Mouse (Mus musculus): ENCODE data around the gene App. TPM values are rescaled to one million over a fixed set of nuclear protein-coding genes. Genes with fewer than 3 reads are reported as not detected.

App gene
- total and polyA plus RNA-seq, 2 experiments from 2014 or later, result 498 to 526 TPM

- no peak for TF ChIP-seq CTCF (IDR thresholded peaks at IDR 0.05; ENCODE audit: low read depth)
- WGBS, result 45% methylated on average over 3 of the region's 3 CpGs
- Histone ChIP-seq H3K27me3 (ENCODE audit: insufficient read depth, low read length) (no peaks in the 10 kb centered on the region), H3K36me3 (ENCODE audit: insufficient read depth, low read length) (peaks cover 10% of the 10 kb centered on the region), H3K9ac (replicated peaks; ENCODE audit: low read length) (no peak overlapping the region), H3K27ac (no peak overlapping the region), H3K9me3 (ENCODE audit: low read length) (no peaks in the 10 kb centered on the region), H3K4me1 (ENCODE audit: insufficient read depth, low read length) (no peaks in the 10 kb centered on the region), H3K4me3 (ENCODE audit: low read length) (no peak overlapping the region), H3K4me2 (ENCODE audit: low read depth, low read length) (no peak overlapping the region)
- DNase-seq (ENCODE audit: low spot score) (no peak), ATAC-seq (no peak)
Measured at GRCm38 (mm10) chr16:85041153-85041959, 132.2 kb downstream of the App start.

- 84% methylated on average over 8 of the region's 8 CpGs for WGBS
- H3K4me2 ChIP-seq (ENCODE audit: low read depth, low read length), result no peak overlapping the region
- TF ChIP-seq CTCF (IDR thresholded peaks at IDR 0.05; ENCODE audit: low read depth), result no peak
Measured at GRCm38 (mm10) chr16:85038731-85039130, 134.8 kb downstream of the App start.

GRCm38 (mm10) chr16:85037969-85038644 is 135.5 kb downstream of the App start:
- Histone ChIP-seq H3K36me3 (ENCODE audit: insufficient read depth, low read length) (peaks cover 5% of the 10 kb centered on the region), H3K27ac (peak overlapping the region; percentile 34; the same call in 1 of the 2 replicates), H3K4me1 (ENCODE audit: insufficient read depth, low read length) (no peaks in the 10 kb centered on the region), H3K27me3 (ENCODE audit: insufficient read depth, low read length) (no peaks in the 10 kb centered on the region), H3K9ac (replicated peaks; ENCODE audit: low read length) (no peak overlapping the region), H3K4me3 (ENCODE audit: low read length) (no peak overlapping the region), H3K4me2 (ENCODE audit: low read depth, low read length) (no peak overlapping the region), H3K9me3 (ENCODE audit: low read length) (no peaks in the 10 kb centered on the region)
- WGBS, result 66% methylated on average over 10 of the region's 10 CpGs
- ATAC-seq (peak; percentile 64), DNase-seq (ENCODE audit: low spot score) (no peak)
- no peak for TF ChIP-seq CTCF (IDR thresholded peaks at IDR 0.05; ENCODE audit: low read depth)

More at GRCm38 (mm10) chr16:85038731-85039130, 134.8 kb downstream of the App start:
- DNase-seq (ENCODE audit: low spot score) (no peak), ATAC-seq (no peak)
- Histone ChIP-seq H3K9me3 (ENCODE audit: low read length) (no peaks in the 10 kb centered on the region), H3K36me3 (ENCODE audit: insufficient read depth, low read length) (peaks cover 10% of the 10 kb centered on the region), H3K27ac (peak overlapping the region; percentile 34; the same call in 1 of the 2 replicates), H3K9ac (replicated peaks; ENCODE audit: low read length) (no peak overlapping the region), H3K27me3 (ENCODE audit: insufficient read depth, low read length) (no peaks in the 10 kb centered on the region), H3K4me1 (ENCODE audit: insufficient read depth, low read length) (no peaks in the 10 kb centered on the region), H3K4me3 (ENCODE audit: low read length) (no peak overlapping the region)

- Histone ChIP-seq H3K4me2 (ENCODE audit: low read depth, low read length) (no peak overlapping the region), H3K9ac (replicated peaks; ENCODE audit: low read length) (no peak overlapping the region), H3K27me3 (ENCODE audit: insufficient read depth, low read length) (no peaks in the 10 kb centered on the region), H3K9me3 (ENCODE audit: low read length) (no peaks in the 10 kb centered on the region), H3K27ac (no peak overlapping the region), H3K4me3 (ENCODE audit: low read length) (no peak overlapping the region), H3K36me3 (ENCODE audit: insufficient read depth, low read length) (no peaks in the 10 kb centered on the region; the same call in 1 of the 2 replicates), H3K4me1 (ENCODE audit: insufficient read depth, low read length) (no peaks in the 10 kb centered on the region)
- ATAC-seq, result peak; percentile 13; the same call in 1 of the 2 replicates
- no peak for DNase-seq (ENCODE audit: low spot score)
- WGBS, result 73% methylated on average over 5 of the region's 5 CpGs
- no peak for TF ChIP-seq CTCF (IDR thresholded peaks at IDR 0.05; ENCODE audit: low read depth)
Measured at GRCm38 (mm10) chr16:85035815-85036214, 137.8 kb downstream of the App start.

GRCm38 (mm10) chr16:85033747-85034146 is 139.8 kb downstream of the App start:
- Histone ChIP-seq H3K9ac (replicated peaks; ENCODE audit: low read length) (no peak overlapping the region), H3K36me3 (ENCODE audit: insufficient read depth, low read length) (peaks cover 11% of the 10 kb centered on the region), H3K9me3 (ENCODE audit: low read length) (no peaks in the 10 kb centered on the region), H3K4me3 (ENCODE audit: low read length) (no peak overlapping the region), H3K27ac (no peak overlapping the region), H3K4me1 (ENCODE audit: insufficient read depth, low read length) (peaks cover 3% of the 10 kb centered on the region; the same call in 1 of the 2 replicates), H3K4me2 (ENCODE audit: low read depth, low read length) (no peak overlapping the region), H3K27me3 (ENCODE audit: insufficient read depth, low read length) (no peaks in the 10 kb centered on the region)
- no peak for TF ChIP-seq CTCF (IDR thresholded peaks at IDR 0.05; ENCODE audit: low read depth)
- ATAC-seq (no peak), DNase-seq (ENCODE audit: low spot score) (no peak)
- WGBS, result 84% methylated on average over 5 of the region's 5 CpGs

DNA sequence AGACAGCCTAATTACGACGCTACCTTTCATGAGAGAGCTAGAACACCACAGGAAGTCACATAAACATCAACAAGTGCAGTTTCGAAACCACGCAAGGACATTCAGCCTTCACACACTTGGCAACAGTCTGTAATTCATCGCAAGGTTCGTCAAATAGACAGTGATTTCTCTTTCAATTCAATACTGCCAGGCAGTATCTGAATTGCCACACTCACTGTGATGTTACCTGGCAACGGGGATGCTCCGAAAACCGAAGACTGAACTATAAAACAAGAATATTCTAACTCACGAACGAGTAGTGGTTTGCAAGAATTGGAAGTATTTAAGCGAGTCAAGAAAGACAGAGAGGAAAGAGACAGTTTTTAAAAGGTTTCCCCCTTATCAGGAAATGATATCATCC is 142.8 kb downstream of the App start:
- no peaks in the 10 kb centered on the region for H3K9me3 ChIP-seq (ENCODE audit: low read length)
- DNase-seq (ENCODE audit: low spot score) (no peak), ATAC-seq (peak; percentile 50; the same call in 1 of the 2 replicates)
- H3K36me3 ChIP-seq (ENCODE audit: insufficient read depth, low read length), result peaks cover 18% of the 10 kb centered on the region; the same call in 1 of the 2 replicates
- H3K4me3 ChIP-seq (ENCODE audit: low read length), result no peak overlapping the region
- H3K9ac ChIP-seq (replicated peaks; ENCODE audit: low read length), result no peak overlapping the region
- no peak overlapping the region for H3K27ac ChIP-seq
- TF ChIP-seq CTCF (IDR thresholded peaks at IDR 0.05; ENCODE audit: low read depth), result no peak
- H3K27me3 ChIP-seq (ENCODE audit: insufficient read depth, low read length), result no peaks in the 10 kb centered on the region
- WGBS, result 59% methylated on average over 12 of the region's 12 CpGs
- peaks cover 3% of the 10 kb centered on the region; the same call in 1 of the 2 replicates for H3K4me1 ChIP-seq (ENCODE audit: insufficient read depth, low read length)
- H3K4me2 ChIP-seq (ENCODE audit: low read depth, low read length), result no peak overlapping the region
